Mouse (Mus musculus): ENCODE results near the gene Flcn. TPM values are rescaled to one million over a fixed set of nuclear protein-coding genes. Genes with fewer than 3 reads are reported as not detected.

Gene Flcn
- polyA plus RNA-seq, 1 experiment, result not detected

DNA sequence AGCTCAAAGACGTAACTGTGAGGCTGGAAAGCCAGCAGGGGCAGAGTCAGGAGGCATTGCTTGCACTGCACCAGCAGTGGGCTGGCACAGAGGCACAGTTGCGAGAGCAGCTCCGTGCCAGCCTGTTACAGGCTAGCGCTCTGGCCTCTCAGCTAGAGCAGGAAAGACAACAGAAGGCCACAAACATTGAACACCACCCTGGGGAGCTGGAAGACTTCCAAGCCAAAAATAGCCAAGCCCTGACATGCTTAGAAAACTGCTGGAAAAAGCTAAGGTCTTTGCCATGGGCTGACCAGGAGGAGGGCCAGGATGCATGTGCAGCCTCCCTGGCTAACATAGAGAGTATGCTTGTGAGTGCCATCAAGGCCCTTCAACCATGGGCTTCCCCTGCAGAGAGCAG is 50.6 kb downstream of the Flcn start:
- Histone ChIP-seq H3K4me1 (ENCODE audit: control insufficient read depth, insufficient read depth, low read length) (peaks cover 34% of the 10 kb centered on the region), H3K27ac (ENCODE audit: insufficient read depth, low read depth, low read length) (peak overlapping the region; percentile 83), H3K4me3 (ENCODE audit: insufficient read depth, low read depth, low read length) (no peak overlapping the region)
- 7% methylated on average over 4 of the region's 4 CpGs for WGBS
- no peak for TF ChIP-seq CTCF (IDR thresholded peaks at IDR 0.05; ENCODE audit: insufficient read depth, low read depth, low read length)
- TF ChIP-seq POLR2A (IDR thresholded peaks at IDR 0.05; ENCODE audit: insufficient read depth, low read depth, low read length), result no peak

DNA sequence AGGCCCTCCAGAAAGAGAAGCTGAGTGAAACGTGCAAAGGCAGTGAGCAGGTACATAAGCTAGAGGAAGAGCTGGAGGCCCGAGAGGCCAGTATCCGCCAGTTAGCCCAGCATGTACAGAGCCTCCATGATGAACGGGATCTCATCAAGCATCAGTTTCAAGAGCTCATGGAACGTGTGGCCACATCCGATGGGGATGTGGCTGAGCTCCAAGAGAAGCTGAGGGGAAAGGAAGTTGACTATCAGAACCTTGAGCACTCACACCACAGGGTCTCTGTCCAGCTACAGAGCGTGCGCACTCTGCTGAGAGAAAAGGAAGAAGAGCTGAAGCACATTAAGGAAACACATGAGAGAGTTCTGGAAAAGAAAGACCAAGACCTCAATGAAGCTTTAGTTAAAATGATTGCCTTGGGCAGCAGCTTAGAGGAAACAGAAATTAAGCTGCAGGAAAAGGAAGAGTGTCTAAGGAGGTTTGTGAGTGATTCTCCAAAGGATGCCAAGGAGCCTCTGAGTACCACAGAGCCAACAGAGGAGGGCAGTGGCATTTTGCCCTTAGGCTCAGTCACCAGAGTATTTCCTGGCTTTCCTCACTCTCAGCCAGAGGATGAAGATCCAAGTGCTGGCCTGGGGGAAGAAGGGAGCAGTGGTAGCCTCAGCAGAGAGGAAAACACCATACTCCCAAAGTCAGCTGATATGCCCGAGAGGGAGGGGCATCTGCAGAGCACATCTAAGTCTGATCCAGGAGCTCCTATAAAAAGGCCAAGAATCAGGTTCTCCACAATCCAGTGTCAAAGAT is 51.4 kb downstream of the Flcn start:
- 75% methylated on average over 9 of the region's 9 CpGs for WGBS
- TF ChIP-seq CTCF (IDR thresholded peaks at IDR 0.05; ENCODE audit: insufficient read depth, low read depth, low read length) (no peak), POLR2A (IDR thresholded peaks at IDR 0.05; ENCODE audit: insufficient read depth, low read depth, low read length) (no peak)
- peak overlapping the region; percentile 83 for H3K27ac ChIP-seq (ENCODE audit: insufficient read depth, low read depth, low read length)
- peaks cover 34% of the 10 kb centered on the region for H3K4me1 ChIP-seq (ENCODE audit: control insufficient read depth, insufficient read depth, low read length)
- no peak overlapping the region for H3K4me3 ChIP-seq (ENCODE audit: insufficient read depth, low read depth, low read length)

GRCm38 (mm10) chr11:59756351-59756750 is 53.5 kb downstream of the Flcn start:
- 33% methylated on average over 4 of the region's 4 CpGs for WGBS
- TF ChIP-seq CTCF (IDR thresholded peaks at IDR 0.05; ENCODE audit: insufficient read depth, low read depth, low read length) (no peak), POLR2A (IDR thresholded peaks at IDR 0.05; ENCODE audit: insufficient read depth, low read depth, low read length) (no peak)
- Histone ChIP-seq H3K4me3 (ENCODE audit: insufficient read depth, low read depth, low read length) (no peak overlapping the region), H3K27ac (ENCODE audit: insufficient read depth, low read depth, low read length) (no peak overlapping the region), H3K4me1 (ENCODE audit: control insufficient read depth, insufficient read depth, low read length) (peaks cover 34% of the 10 kb centered on the region)

DNA sequence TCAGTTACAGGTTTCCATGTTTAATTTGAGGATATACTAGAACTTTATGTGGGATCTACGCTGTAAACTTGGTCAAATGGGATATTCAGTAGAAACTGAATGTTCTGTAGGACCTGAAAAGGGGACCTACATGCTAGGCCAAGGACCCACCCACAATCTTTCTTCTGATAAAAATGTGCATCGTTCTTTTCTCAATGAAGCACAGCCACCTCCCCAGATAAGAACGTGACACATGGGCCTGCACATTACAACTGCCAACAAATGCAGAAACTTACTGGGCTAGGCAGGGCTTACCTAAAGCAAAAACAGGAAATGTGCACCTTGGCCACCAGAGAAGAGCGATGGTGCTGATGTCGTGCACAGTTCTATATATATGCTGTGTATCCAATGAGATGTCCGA is 55.3 kb downstream of the Flcn start:
- TF ChIP-seq CTCF (IDR thresholded peaks at IDR 0.05; ENCODE audit: insufficient read depth, low read depth, low read length) (no peak), POLR2A (IDR thresholded peaks at IDR 0.05; ENCODE audit: insufficient read depth, low read depth, low read length) (no peak)
- H3K27ac ChIP-seq (ENCODE audit: insufficient read depth, low read depth, low read length), result no peak overlapping the region
- H3K4me3 ChIP-seq (ENCODE audit: insufficient read depth, low read depth, low read length), result no peak overlapping the region
- 97% methylated on average over 6 of the region's 6 CpGs for WGBS
- H3K4me1 ChIP-seq (ENCODE audit: control insufficient read depth, insufficient read depth, low read length), result peaks cover 26% of the 10 kb centered on the region

- no peak overlapping the region for H3K4me3 ChIP-seq (ENCODE audit: insufficient read depth, low read depth, low read length)
- TF ChIP-seq CTCF (IDR thresholded peaks at IDR 0.05; ENCODE audit: insufficient read depth, low read depth, low read length) (no peak), POLR2A (IDR thresholded peaks at IDR 0.05; ENCODE audit: insufficient read depth, low read depth, low read length) (no peak)
- WGBS, result 95% methylated on average over 3 of the region's 3 CpGs
- no peak overlapping the region for H3K27ac ChIP-seq (ENCODE audit: insufficient read depth, low read depth, low read length)
- H3K4me1 ChIP-seq (ENCODE audit: control insufficient read depth, insufficient read depth, low read length), result no peaks in the 10 kb centered on the region
These were observed 60.8 kb downstream of the Flcn start for GRCm38 (mm10) chr11:59749050-59749449.

DNA sequence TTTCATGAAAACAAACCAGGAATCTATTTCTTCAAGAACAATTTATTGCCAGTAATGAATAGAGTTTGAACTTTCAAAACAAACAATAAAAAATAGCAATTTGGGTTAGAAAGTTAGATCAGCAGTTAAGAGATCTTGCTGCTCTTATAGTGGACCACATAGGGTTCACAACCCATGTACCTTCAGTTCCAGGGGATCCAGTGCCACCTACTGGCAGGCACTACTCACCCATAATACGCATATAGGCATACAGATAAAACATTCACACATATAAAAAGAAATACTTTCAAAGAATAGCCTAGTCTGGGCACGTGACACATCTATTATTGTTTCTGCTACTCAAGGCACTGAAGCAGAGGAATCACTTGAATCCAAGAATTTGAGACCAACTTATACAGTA is 63.2 kb downstream of the Flcn start:
- Histone ChIP-seq H3K4me1 (ENCODE audit: control insufficient read depth, insufficient read depth, low read length) (no peaks in the 10 kb centered on the region), H3K4me3 (ENCODE audit: insufficient read depth, low read depth, low read length) (no peak overlapping the region), H3K27ac (ENCODE audit: insufficient read depth, low read depth, low read length) (no peak overlapping the region)
- TF ChIP-seq CTCF (IDR thresholded peaks at IDR 0.05; ENCODE audit: insufficient read depth, low read depth, low read length) (no peak), POLR2A (IDR thresholded peaks at IDR 0.05; ENCODE audit: insufficient read depth, low read depth, low read length) (no peak)
- 56% methylated on average over 2 of the region's 2 CpGs for WGBS

- no peak overlapping the region for H3K27ac ChIP-seq (ENCODE audit: insufficient read depth, low read depth, low read length)
- no peaks in the 10 kb centered on the region for H3K4me1 ChIP-seq (ENCODE audit: control insufficient read depth, insufficient read depth, low read length)
- WGBS, result 83% methylated on average over 5 of the region's 5 CpGs
- TF ChIP-seq CTCF (IDR thresholded peaks at IDR 0.05; ENCODE audit: insufficient read depth, low read depth, low read length) (no peak), POLR2A (IDR thresholded peaks at IDR 0.05; ENCODE audit: insufficient read depth, low read depth, low read length) (no peak)
- H3K4me3 ChIP-seq (ENCODE audit: insufficient read depth, low read depth, low read length), result no peak overlapping the region
These were observed 64.0 kb downstream of the Flcn start for GRCm38 (mm10) chr11:59745851-59746250.

DNA sequence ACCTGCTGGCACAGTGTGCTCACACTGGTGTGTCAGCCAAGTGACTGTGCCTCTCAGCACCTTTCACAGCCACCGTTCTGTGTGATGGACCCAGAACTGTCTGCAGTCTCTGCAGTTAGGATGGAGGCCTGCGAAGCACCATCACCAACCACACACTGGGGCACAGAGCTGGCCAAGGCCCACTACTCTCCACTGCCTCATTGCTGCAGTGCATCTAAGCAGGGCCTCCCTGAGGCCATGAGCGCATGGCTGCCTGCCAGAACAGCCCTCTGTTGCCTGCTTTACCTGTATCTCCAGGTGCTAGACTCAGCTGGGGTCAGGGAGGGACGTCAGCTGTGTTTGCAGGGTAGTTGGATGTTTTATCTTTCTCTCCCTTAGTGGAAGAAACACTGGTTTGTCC is 65.4 kb downstream of the Flcn start:
- TF ChIP-seq POLR2A (IDR thresholded peaks at IDR 0.05; ENCODE audit: insufficient read depth, low read depth, low read length) (no peak), CTCF (IDR thresholded peaks at IDR 0.05; ENCODE audit: insufficient read depth, low read depth, low read length) (no peak)
- no peak overlapping the region for H3K4me3 ChIP-seq (ENCODE audit: insufficient read depth, low read depth, low read length)
- no peaks in the 10 kb centered on the region for H3K4me1 ChIP-seq (ENCODE audit: control insufficient read depth, insufficient read depth, low read length)
- 91% methylated on average over 4 of the region's 4 CpGs for WGBS
- H3K27ac ChIP-seq (ENCODE audit: insufficient read depth, low read depth, low read length), result no peak overlapping the region

DNA sequence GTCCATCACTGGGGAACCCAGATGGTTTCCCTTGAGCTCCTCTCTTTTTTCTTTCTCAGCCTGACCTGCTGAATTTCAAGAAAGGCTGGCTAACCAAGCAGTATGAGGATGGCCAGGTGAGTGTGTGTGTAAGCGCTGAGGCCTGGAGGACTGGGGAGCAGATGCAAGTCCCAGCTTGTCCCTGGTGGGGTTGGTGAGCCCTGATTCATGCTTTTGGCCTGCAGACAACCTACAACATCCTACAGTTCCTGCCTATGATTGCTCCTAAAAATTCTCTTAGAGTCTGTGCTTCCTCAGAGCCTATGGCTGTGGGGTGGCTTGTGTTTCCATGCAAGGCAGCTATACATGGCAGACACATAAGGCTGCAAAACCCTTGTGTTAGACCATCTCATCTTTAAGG is 66.1 kb downstream of the Flcn start:
- Histone ChIP-seq H3K4me3 (ENCODE audit: insufficient read depth, low read depth, low read length) (no peak overlapping the region), H3K4me1 (ENCODE audit: control insufficient read depth, insufficient read depth, low read length) (no peaks in the 10 kb centered on the region), H3K27ac (ENCODE audit: insufficient read depth, low read depth, low read length) (no peak overlapping the region)
- TF ChIP-seq POLR2A (IDR thresholded peaks at IDR 0.05; ENCODE audit: insufficient read depth, low read depth, low read length), result no peak
- no peak for TF ChIP-seq CTCF (IDR thresholded peaks at IDR 0.05; ENCODE audit: insufficient read depth, low read depth, low read length)
- 96% methylated on average over 1 of the region's 1 CpGs for WGBS
